Mouse (Mus musculus) lung, postnatal 0 days (tissue): ENCODE measurements around the gene Ces1f. TPM values are rescaled to one million over a fixed set of nuclear protein-coding genes. Genes with fewer than 3 reads are reported as not detected.

Experiments used
- ATAC-seq: fragments of 200-750 bp; cut with Nextera tagmentation; 2 replicates; pipeline ENCODE4 v1.8.0; 2017; ENCODE audit warnings: moderate library complexity
- DNase-seq: peaks from one replicate; pipeline ENCODE4 v3.0.0-alpha.2; 2016; ENCODE audit warnings: low spot score
- H3K27ac ChIP-seq: fragments of 300-500 bp; sonication (generic); 2 replicates; pipeline ENCODE4 v1.5.1; 2014; ENCODE audit warnings: antibody characterized with exemption, mild to moderate bottlenecking, low read length, mixed read lengths
- H3K27me3 ChIP-seq: fragments of 300-500 bp; sonication (generic); replicated peaks from 2 replicates; pipeline ENCODE4 v1.6.1; 2014; ENCODE audit warnings: low read length, mixed read lengths; ENCODE audit not compliant: insufficient read depth
- H3K36me3 ChIP-seq: fragments of 300-500 bp; sonication (generic); 2 replicates; pipeline ENCODE4 v1.6.1; 2014; ENCODE audit warnings: low read length, mixed read lengths; ENCODE audit not compliant: insufficient read depth
- H3K4me1 ChIP-seq: fragments of 300-500 bp; sonication (generic); 2 replicates; pipeline ENCODE4 v1.6.1; 2014; ENCODE audit warnings: antibody characterized with exemption, low read depth, low read length, mixed read lengths; ENCODE audit not compliant: insufficient read depth
- H3K4me2 ChIP-seq: fragments of 300-500 bp; sonication (generic); replicated peaks from 2 replicates; pipeline ENCODE4 v1.6.1; 2014; ENCODE audit warnings: low read depth, mild to moderate bottlenecking, low read length, moderate library complexity, mixed read lengths
- H3K4me3 ChIP-seq: fragments of 300-500 bp; sonication (generic); 2 replicates; pipeline ENCODE4 v1.5.1; 2014; ENCODE audit warnings: low read depth, low read length
- H3K9ac ChIP-seq: fragments of 300-500 bp; sonication (generic); replicated peaks from 2 replicates; pipeline ENCODE4 v1.6.1; 2014; ENCODE audit warnings: low read depth, mild to moderate bottlenecking
- H3K9me3 ChIP-seq: fragments of 300-500 bp; sonication (generic); 2 replicates; pipeline ENCODE4 v1.6.1; 2016; ENCODE audit warnings: low read length, mixed read lengths
- CTCF ChIP-seq: IDR thresholded peaks from 2 replicates; pipeline ENCODE4 v1.5.1; 2016; ENCODE audit warnings: antibody characterized with exemption, mild to moderate bottlenecking
- EP300 ChIP-seq: IDR thresholded peaks from 2 replicates; pipeline ENCODE4 v1.6.1; 2016; ENCODE audit warnings: antibody characterized with exemption, mild to moderate bottlenecking, control low read depth
- WGBS: fragments of 180-500 bp; shearing (Covaris S2); extraction: QIAGEN DNeasy Blood & Tissue Kit; methylation state at CpG from one replicate; pipeline ENCODE4 v1.1.7; 2014; 5-methylcytosine and 5-hydroxymethylcytosine counted together
- polyA plus RNA-seq: library from polyadenylated mRNA; unstranded; fragments of >200 nt; fragmentation: Nextera tagmentation; extraction: Ambion mirVana; gene quantifications from 2 replicates; pipeline ENCODE4 v1.2.1, GENCODE M21; 2015

The Ces1f gene
- polyA plus RNA-seq, 1 experiment from 2014 or later, result 1.1 TPM

DNA sequence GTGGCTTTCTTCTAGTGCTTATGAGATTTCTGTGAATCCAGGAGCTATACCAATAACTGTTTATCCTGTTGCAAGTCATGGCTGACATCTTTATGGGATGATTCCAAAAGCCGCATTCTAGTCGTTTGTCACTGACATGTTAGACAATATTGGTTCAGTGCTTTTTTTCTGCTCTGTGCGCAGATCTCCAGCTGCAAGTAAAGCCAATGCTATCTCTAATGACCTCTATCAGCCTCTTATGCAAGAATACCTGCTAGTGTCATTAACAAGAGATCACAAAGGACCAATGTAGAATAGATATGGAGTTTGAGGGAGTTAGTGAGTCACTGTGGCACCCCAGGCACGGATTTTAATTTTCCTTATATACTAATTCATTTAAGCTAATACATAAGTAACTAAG lies 4.9 kb downstream of the Ces1f start:
- no peak for TF ChIP-seq EP300
- TF ChIP-seq CTCF, result no peak
- H3K27ac ChIP-seq, result no peak overlapping the region
- no peaks in the 10 kb centered on the region for H3K36me3 ChIP-seq
- H3K4me1 ChIP-seq, result no peaks in the 10 kb centered on the region
- no peak for DNase-seq
- H3K4me3 ChIP-seq, result no peak overlapping the region
- 77% methylated on average over 4 of the region's 4 CpGs for WGBS
- no peaks in the 10 kb centered on the region for H3K9me3 ChIP-seq
- no peak for ATAC-seq
- no peak overlapping the region for H3K9ac ChIP-seq
- H3K27me3 ChIP-seq, result no peaks in the 10 kb centered on the region
- H3K4me2 ChIP-seq, result no peak overlapping the region

DNA sequence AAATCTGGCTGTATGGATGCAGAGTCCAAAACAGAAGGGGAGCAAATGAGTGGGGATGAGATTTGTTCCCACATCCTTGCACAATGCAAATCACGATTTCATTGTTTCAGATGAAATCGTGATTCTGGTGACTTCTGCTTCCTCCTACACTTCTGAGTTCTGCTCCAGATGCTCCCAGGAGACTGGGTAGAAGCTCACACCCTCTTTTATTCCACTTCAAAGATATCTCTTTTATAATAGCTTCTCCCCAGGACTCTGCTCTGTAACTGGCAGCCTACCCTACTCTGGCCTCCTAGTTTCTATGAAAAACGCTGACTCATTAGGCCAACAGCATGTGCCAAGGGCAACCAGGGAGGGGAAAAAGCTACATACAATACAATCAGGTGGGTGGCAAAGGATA lies 6.2 kb downstream of the Ces1f start:
- Histone ChIP-seq H3K9me3 (no peaks in the 10 kb centered on the region), H3K9ac (no peak overlapping the region), H3K27me3 (no peaks in the 10 kb centered on the region), H3K36me3 (no peaks in the 10 kb centered on the region), H3K4me1 (no peaks in the 10 kb centered on the region), H3K27ac (no peak overlapping the region), H3K4me2 (no peak overlapping the region), H3K4me3 (no peak overlapping the region)
- DNase-seq (no peak), ATAC-seq (no peak)
- TF ChIP-seq CTCF (no peak), EP300 (no peak)
- WGBS, result 80% methylated on average over 3 of the region's 3 CpGs

DNA sequence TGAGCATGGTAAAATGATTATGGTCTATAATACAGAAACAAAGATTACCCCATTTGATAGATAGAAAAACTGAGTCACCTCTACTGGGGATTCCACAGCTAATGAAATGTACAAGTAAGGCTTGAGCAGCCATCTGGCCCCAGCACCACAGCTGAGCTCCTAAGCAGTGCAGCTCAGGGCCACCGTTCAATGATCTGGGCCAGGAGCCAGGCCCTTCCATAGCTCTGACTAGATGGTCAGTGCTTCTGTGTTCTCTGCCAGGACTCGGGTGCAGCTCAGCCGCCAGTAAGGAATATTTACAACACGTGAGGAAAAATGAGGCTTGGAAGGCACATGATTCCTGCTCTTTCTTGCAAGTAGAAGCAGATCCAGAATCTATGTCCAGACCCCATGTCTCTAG lies 6.9 kb downstream of the Ces1f start:
- 50% methylated on average over 4 of the region's 4 CpGs for WGBS

DNA sequence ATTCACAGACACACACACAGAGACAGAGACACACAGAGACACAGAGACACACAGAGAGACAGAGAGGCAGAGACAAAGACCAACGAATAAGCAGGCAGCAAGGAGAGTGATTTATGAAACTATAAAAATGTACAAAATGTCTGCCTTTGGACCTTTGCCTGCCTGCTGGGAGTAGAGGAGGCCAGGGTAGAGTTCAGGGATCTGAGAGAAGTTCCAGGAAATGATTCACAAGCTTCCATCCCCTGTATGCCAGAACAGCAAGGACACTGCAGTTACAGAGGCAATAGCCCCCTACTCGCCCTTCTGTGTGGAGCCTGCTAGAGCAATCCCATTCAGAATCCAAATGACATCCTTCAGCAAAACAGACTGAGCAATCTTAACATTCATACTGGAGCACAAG lies 18.1 kb downstream of the Ces1f start:
- H3K9ac ChIP-seq, result no peak overlapping the region
- WGBS, result 51% methylated on average over 2 of the region's 2 CpGs
- H3K4me2 ChIP-seq, result no peak overlapping the region
- H3K9me3 ChIP-seq, result no peaks in the 10 kb centered on the region
- no peaks in the 10 kb centered on the region for H3K4me1 ChIP-seq
- ATAC-seq (no peak), DNase-seq (peak; percentile 10)
- no peak overlapping the region for H3K27ac ChIP-seq
- TF ChIP-seq EP300, result no peak
- no peak for TF ChIP-seq CTCF
- H3K27me3 ChIP-seq, result no peaks in the 10 kb centered on the region
- H3K36me3 ChIP-seq, result no peaks in the 10 kb centered on the region
- H3K4me3 ChIP-seq, result no peak overlapping the region

More for the DNA sequence above, 6.9 kb downstream of the Ces1f start:
- H3K27me3 ChIP-seq, result no peaks in the 10 kb centered on the region
- no peak overlapping the region for H3K4me2 ChIP-seq
- H3K9ac ChIP-seq, result no peak overlapping the region
- no peaks in the 10 kb centered on the region for H3K36me3 ChIP-seq
- TF ChIP-seq CTCF, result no peak
- no peak for TF ChIP-seq EP300
- no peaks in the 10 kb centered on the region for H3K4me1 ChIP-seq
- H3K4me3 ChIP-seq, result no peak overlapping the region
- no peak overlapping the region for H3K27ac ChIP-seq
- no peak for ATAC-seq
- no peak for DNase-seq
- H3K9me3 ChIP-seq, result no peaks in the 10 kb centered on the region

DNA sequence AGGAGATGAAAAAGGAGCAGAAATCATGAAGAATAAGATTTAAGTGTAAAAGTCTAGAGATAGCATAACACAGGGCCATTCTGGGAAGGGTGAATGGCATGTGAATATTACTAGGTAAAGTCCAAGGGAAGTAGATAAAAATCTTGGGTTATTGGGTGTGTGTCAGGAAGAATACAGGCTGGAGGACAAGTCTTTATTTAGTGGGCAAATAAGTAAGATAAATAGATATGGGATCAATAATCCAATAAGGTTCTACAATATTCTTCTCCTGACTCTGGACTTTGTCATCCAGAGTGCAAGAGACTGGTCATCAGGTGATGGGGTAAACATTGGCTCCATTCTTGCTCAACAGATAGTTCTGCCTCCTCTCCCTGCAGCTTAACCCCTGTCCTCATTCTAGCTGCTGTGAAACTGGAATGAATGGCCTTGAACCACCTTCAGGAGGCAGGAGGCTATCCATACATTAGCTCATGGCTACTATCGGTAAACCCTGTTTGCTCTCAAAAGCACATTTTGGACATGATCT lies 27.1 kb downstream of the Ces1f start:
- TF ChIP-seq EP300, result no peak
- Histone ChIP-seq H3K9ac (no peak overlapping the region), H3K36me3 (no peaks in the 10 kb centered on the region), H3K27ac (no peak overlapping the region), H3K4me1 (no peaks in the 10 kb centered on the region), H3K4me2 (no peak overlapping the region), H3K4me3 (no peak overlapping the region), H3K9me3 (no peaks in the 10 kb centered on the region), H3K27me3 (no peaks in the 10 kb centered on the region)
- DNase-seq, result no peak
- ATAC-seq, result no peak
- 97% methylated on average over 1 of the region's 1 CpGs for WGBS

DNA sequence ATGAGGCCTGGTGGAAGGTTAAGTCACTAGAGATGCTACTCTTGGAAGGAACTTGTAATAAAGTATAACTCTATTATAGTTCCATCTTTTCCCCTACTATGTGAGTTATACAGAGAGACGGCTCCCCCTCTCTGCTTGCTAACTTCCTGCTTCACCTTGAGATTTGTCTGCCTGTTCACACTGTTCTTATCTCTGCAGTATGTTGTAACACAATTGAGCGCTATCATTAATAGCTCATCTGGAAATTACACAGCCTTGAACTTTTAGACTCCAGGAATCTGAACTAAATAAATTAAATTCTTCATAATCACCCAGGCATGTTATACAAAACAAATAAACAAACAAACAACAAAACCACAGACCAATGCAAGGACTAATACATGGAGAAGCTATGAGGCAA lies 33.5 kb downstream of the Ces1f start:
- H3K9ac ChIP-seq, result no peak overlapping the region
- no peaks in the 10 kb centered on the region for H3K9me3 ChIP-seq
- no peaks in the 10 kb centered on the region for H3K27me3 ChIP-seq
- ATAC-seq (no peak), DNase-seq (no peak)
- H3K4me2 ChIP-seq, result no peak overlapping the region
- 69% methylated on average over 2 of the region's 2 CpGs for WGBS
- H3K4me1 ChIP-seq, result no peaks in the 10 kb centered on the region
- no peak overlapping the region for H3K27ac ChIP-seq
- no peak overlapping the region for H3K4me3 ChIP-seq
- no peaks in the 10 kb centered on the region for H3K36me3 ChIP-seq
- TF ChIP-seq EP300, result no peak
- TF ChIP-seq CTCF, result no peak

DNA sequence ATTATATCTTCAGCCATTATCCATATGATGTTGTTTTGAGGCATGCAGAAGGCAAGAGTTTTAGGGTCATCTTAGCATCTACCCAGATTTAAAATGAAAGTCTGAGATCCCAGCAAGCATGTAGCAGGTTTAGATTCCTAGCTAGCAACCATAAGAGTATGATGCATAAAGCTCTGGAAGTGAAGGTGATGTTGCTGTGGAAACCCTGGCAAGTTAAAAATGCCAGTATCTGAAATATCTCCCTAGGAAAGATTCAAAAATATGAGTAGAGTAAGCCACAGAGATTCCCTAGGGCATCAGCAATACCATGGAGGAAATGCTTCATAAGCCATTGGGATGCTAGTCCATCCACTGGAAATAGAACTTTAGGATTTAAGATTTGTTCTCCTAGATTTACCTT lies 39.7 kb downstream of the Ces1f start:
- no peaks in the 10 kb centered on the region for H3K4me1 ChIP-seq
- TF ChIP-seq CTCF (no peak), EP300 (no peak)

More for the DNA sequence above, 39.7 kb downstream of the Ces1f start:
- Histone ChIP-seq H3K9me3 (no peaks in the 10 kb centered on the region), H3K27me3 (no peaks in the 10 kb centered on the region), H3K4me3 (no peak overlapping the region), H3K4me2 (no peak overlapping the region), H3K27ac (no peak overlapping the region), H3K36me3 (no peaks in the 10 kb centered on the region), H3K9ac (no peak overlapping the region)
- DNase-seq, result no peak
- no peak for ATAC-seq
